Mouse (Mus musculus): ENCODE results near the gene Psmc2.

DNA sequence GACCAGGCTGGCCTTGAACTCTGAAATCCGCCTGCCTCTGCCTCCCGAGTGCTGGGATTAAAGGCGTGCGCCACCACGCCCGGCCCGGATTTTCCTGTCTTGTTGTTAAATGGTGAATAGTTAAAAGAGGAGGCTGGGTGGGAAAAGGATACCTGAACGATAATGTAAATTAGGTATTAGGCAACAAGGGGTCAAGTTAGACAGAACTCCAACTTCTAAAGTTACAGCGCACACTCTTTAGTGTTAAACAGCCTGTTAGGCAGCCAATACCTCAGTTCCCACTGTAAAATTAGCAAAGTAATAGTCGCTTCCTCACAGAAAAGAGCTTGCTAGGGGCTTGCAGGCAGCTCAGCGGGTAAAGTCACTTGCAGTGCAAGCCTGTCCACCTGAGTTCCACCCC, 49.0 kb upstream of the Psmc2 start:
- TF ChIP-seq CTCF (IDR thresholded peaks at IDR 0.05; ENCODE audit: low read depth) (no peak), EP300 (IDR thresholded peaks at IDR 0.05; ENCODE audit: low read depth) (no peak)

Data from liver, postnatal 0 days (tissue).